ENCODE assay signal across 9 mouse cellular contexts in genomic region chr7:37337616-37338015, GRCm38 (mm10).
A peak's percentile ranks its signal among the peaks of the same experiment; 100 is the strongest.
DNase-seq lines count a peak whose midpoint lies in the region; ATAC-seq lines count a peak whose summit lies in the region.
"Had no signal": no experiment of that assay in that cellular context is flagged by ENCODE, and none has a peak within 500 bp of the region (broad histone marks: within the 10 kb centered on the region; RNA-seq: fewer than 3 reads in every experiment).

No protein-coding gene starts in this region.

- H3K4me3 ChIP-seq in limb, embryonic 13.5 days = peak overlapping the region; percentile 40

- peak; percentile 4; the same call in 1 of the 2 replicates for ATAC-seq in limb, embryonic 13.5 days (ENCODE audit: low FRiP score, low read depth)

- peak overlapping the region; percentile 57 for H3K9ac ChIP-seq in limb, embryonic 13.5 days
- H3K9ac ChIP-seq: liver, embryonic 14.5 days had no signal

- H3K36me3 ChIP-seq in limb, embryonic 13.5 days = no peaks in the 10 kb centered on the region

- peak overlapping the region; percentile 77 for H3K4me2 ChIP-seq in limb, embryonic 13.5 days (replicated peaks)

- peak overlapping the region; percentile 77 for H3K27ac ChIP-seq in limb, embryonic 13.5 days
- H3K27ac ChIP-seq: liver, embryonic 14.5 days had no signal

- 11% methylated on average over 11 of the region's 11 CpGs for WGBS in limb, embryonic 13.5 days

- DNase-seq in cerebellum, adult 11 months = peak; percentile 53
- DNase-seq in cerebellum, adult 9-10 months = no peak
- peak; percentile 51 for DNase-seq in right cerebral cortex, postnatal 25 days
- no peak for DNase-seq in right cerebral cortex, postnatal 36 days (ENCODE audit: low spot score in 2 of 2)
- no peak for DNase-seq in adrenal gland, adult 2 months
- DNase-seq in kidney, postnatal 14 days = no peak
- no peak for DNase-seq in gastrocnemius, postnatal 4 days (ENCODE audit: low spot score in 2 of 2)

- H3K27me3 ChIP-seq in limb, embryonic 13.5 days = peaks cover 27% of the 10 kb centered on the region

- no peaks in the 10 kb centered on the region for H3K9me3 ChIP-seq in limb, embryonic 13.5 days

- H3K4me1 ChIP-seq in limb, embryonic 13.5 days = peaks cover 60% of the 10 kb centered on the region

Comparison
In these comparisons a context has a peak if more than half of its experiments do, and no peak if none do; other contexts are left out.
1. DNase-seq: peak in cerebellum, adult 11 months (single experiment) and right cerebral cortex, postnatal 25 days (single experiment); none in cerebellum, adult 9-10 months (single experiment), right cerebral cortex, postnatal 36 days (0 of 2), adrenal gland, adult 2 months (single experiment), kidney, postnatal 14 days (single experiment) and gastrocnemius, postnatal 4 days (0 of 2).